Mouse (Mus musculus): Measurements from ENCODE around the gene Calcoco1. TPM values are rescaled to one million over a fixed set of nuclear protein-coding genes. Genes with fewer than 3 reads are reported as not detected.

Calcoco1 gene
- polyA plus RNA-seq, 1 experiment: 117 TPM

DNA sequence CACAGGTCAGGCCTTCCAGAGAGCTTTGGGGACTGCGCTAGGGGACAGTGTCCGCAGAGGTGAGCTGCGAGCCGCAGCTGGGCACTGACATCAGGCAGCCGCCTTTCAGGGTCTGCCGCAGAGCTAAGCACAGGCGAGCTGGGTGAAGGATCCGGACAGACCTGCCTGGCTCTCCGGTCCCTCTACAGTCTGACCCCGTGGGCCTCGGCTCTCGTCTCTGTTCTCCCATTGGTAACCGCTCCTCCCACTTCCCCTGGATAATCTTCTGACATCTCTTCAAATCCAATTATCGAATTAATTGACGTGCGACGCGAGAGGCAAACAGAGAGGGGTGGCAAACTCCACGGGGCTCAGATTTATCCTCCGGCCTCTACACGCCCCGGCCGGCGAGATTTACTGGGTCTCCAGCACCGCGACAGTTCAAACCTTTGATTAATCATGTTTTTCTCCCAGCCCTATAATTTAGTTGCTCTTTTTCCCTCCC is 29.6 kb downstream of the Calcoco1 start:
- Histone ChIP-seq H3ac (ENCODE audit: control insufficient read depth, insufficient read length) (no peak overlapping the region), H3K79me2 (ENCODE audit: control insufficient read depth, insufficient read depth) (no peaks in the 10 kb centered on the region), H3K27me3 (ENCODE audit: control insufficient read depth, insufficient read depth, insufficient read length) (peaks cover 68% of the 10 kb centered on the region), H3K36me3 (ENCODE audit: control insufficient read depth, insufficient read depth) (no peaks in the 10 kb centered on the region), H3K4me2 (ENCODE audit: low read depth) (peak overlapping the region; percentile 81), H3K4me3 (peak overlapping the region; percentile 5)
- TF ChIP-seq TCF3 (IDR thresholded peaks at IDR 0.05; ENCODE audit: insufficient read length, low read depth) (no peak), CEBPB (IDR thresholded peaks at IDR 0.05; ENCODE audit: insufficient read depth, poor library complexity, severe bottlenecking) (no peak), MYOD1 (IDR thresholded peaks at IDR 0.05; ENCODE audit: control insufficient read depth in 1 of 3, insufficient read length in 2 of 3, low read depth in 2 of 3) (no peak), MAX (IDR thresholded peaks at IDR 0.05; ENCODE audit: low read depth) (no peak), REST (IDR thresholded peaks at IDR 0.05; ENCODE audit: insufficient read depth, insufficient read length) (no peak), POLR2A (IDR thresholded peaks at IDR 0.05; ENCODE audit: insufficient read length, low read depth) (no peak), POLR2AphosphoS2 (IDR thresholded peaks at IDR 0.05; ENCODE audit: insufficient read length, low read depth) (no peak), USF1 (IDR thresholded peaks at IDR 0.05; ENCODE audit: low read depth) (no peak), E2F4 (IDR thresholded peaks at IDR 0.05; ENCODE audit: insufficient read depth) (no peak), TCF12 (IDR thresholded peaks at IDR 0.05; ENCODE audit: insufficient read depth, poor library complexity, severe bottlenecking) (no peak), SRF (IDR thresholded peaks at IDR 0.05; ENCODE audit: control insufficient read depth, insufficient read length, low read depth) (no peak), MYOG (IDR thresholded peaks at IDR 0.05; ENCODE audit: control insufficient read depth in 1 of 3, insufficient read depth in 1 of 3, insufficient read length in 2 of 3, low read depth in 2 of 3) (no peak)

DNA sequence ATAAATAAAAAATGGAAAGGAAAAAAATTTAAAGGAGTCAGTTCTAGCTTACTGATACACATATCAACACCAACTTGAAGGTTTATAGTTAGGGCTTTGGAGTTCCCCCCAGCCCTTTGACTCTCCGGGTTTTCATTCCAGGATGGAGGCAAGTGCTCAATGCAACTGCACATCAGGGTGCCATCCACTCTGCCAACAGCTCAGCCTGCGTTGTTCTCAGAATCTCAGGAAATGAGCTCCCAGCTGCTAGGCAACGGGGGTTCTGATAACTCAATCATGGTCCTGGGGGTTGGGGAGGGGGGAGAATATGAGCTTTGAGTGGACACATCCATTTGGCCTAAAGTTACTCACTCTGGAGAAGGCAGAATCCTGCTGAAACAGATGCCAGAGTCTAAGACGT is 36.2 kb downstream of the Calcoco1 start:
- Histone ChIP-seq H3K4me3 (no peak overlapping the region), H3K4me2 (ENCODE audit: low read depth) (no peak overlapping the region), H3K79me2 (ENCODE audit: control insufficient read depth, insufficient read depth) (no peaks in the 10 kb centered on the region), H3ac (ENCODE audit: control insufficient read depth, insufficient read length) (no peak overlapping the region), H3K27me3 (ENCODE audit: control insufficient read depth, insufficient read depth, insufficient read length) (peaks cover 27% of the 10 kb centered on the region), H3K36me3 (ENCODE audit: control insufficient read depth, insufficient read depth) (no peaks in the 10 kb centered on the region)
- TF ChIP-seq SRF (IDR thresholded peaks at IDR 0.05; ENCODE audit: control insufficient read depth, insufficient read length, low read depth) (no peak), TCF3 (IDR thresholded peaks at IDR 0.05; ENCODE audit: insufficient read length, low read depth) (no peak), MYOD1 (IDR thresholded peaks at IDR 0.05; ENCODE audit: control insufficient read depth in 1 of 3, insufficient read length in 2 of 3, low read depth in 2 of 3) (no peak), E2F4 (IDR thresholded peaks at IDR 0.05; ENCODE audit: insufficient read depth) (no peak), MYOG (IDR thresholded peaks at IDR 0.05; ENCODE audit: control insufficient read depth in 1 of 3, insufficient read depth in 1 of 3, insufficient read length in 2 of 3, low read depth in 2 of 3) (no peak), CEBPB (IDR thresholded peaks at IDR 0.05; ENCODE audit: insufficient read depth, poor library complexity, severe bottlenecking) (no peak), POLR2A (IDR thresholded peaks at IDR 0.05; ENCODE audit: insufficient read length, low read depth) (no peak), USF1 (IDR thresholded peaks at IDR 0.05; ENCODE audit: low read depth) (no peak), REST (IDR thresholded peaks at IDR 0.05; ENCODE audit: insufficient read depth, insufficient read length) (no peak), MAX (IDR thresholded peaks at IDR 0.05; ENCODE audit: low read depth) (no peak), TCF12 (IDR thresholded peaks at IDR 0.05; ENCODE audit: insufficient read depth, poor library complexity, severe bottlenecking) (no peak), POLR2AphosphoS2 (IDR thresholded peaks at IDR 0.05; ENCODE audit: insufficient read length, low read depth) (no peak)

GRCm38 (mm10) chr15:102683670-102684069 is 38.3 kb downstream of the Calcoco1 start:
- Histone ChIP-seq H3ac (ENCODE audit: control insufficient read depth, insufficient read length) (no peak overlapping the region), H3K36me3 (ENCODE audit: control insufficient read depth, insufficient read depth) (no peaks in the 10 kb centered on the region), H3K4me2 (ENCODE audit: low read depth) (no peak overlapping the region), H3K4me3 (no peak overlapping the region), H3K79me2 (ENCODE audit: control insufficient read depth, insufficient read depth) (no peaks in the 10 kb centered on the region), H3K27me3 (ENCODE audit: control insufficient read depth, insufficient read depth, insufficient read length) (peaks cover 17% of the 10 kb centered on the region)
- TF ChIP-seq POLR2AphosphoS2 (IDR thresholded peaks at IDR 0.05; ENCODE audit: insufficient read length, low read depth) (no peak), TCF12 (IDR thresholded peaks at IDR 0.05; ENCODE audit: insufficient read depth, poor library complexity, severe bottlenecking) (no peak), TCF3 (IDR thresholded peaks at IDR 0.05; ENCODE audit: insufficient read length, low read depth) (no peak), CEBPB (IDR thresholded peaks at IDR 0.05; ENCODE audit: insufficient read depth, poor library complexity, severe bottlenecking) (no peak), REST (IDR thresholded peaks at IDR 0.05; ENCODE audit: insufficient read depth, insufficient read length) (no peak), MYOD1 (IDR thresholded peaks at IDR 0.05; ENCODE audit: control insufficient read depth in 1 of 3, insufficient read length in 2 of 3, low read depth in 2 of 3) (no peak), SRF (IDR thresholded peaks at IDR 0.05; ENCODE audit: control insufficient read depth, insufficient read length, low read depth) (no peak), E2F4 (IDR thresholded peaks at IDR 0.05; ENCODE audit: insufficient read depth) (no peak), POLR2A (IDR thresholded peaks at IDR 0.05; ENCODE audit: insufficient read length, low read depth) (no peak), USF1 (IDR thresholded peaks at IDR 0.05; ENCODE audit: low read depth) (no peak), MYOG (IDR thresholded peaks at IDR 0.05; ENCODE audit: control insufficient read depth in 1 of 3, insufficient read depth in 1 of 3, insufficient read length in 2 of 3, low read depth in 2 of 3) (no peak), MAX (IDR thresholded peaks at IDR 0.05; ENCODE audit: low read depth) (no peak)

- TF ChIP-seq MYOD1 (IDR thresholded peaks at IDR 0.05; ENCODE audit: control insufficient read depth in 1 of 3, insufficient read length in 2 of 3, low read depth in 2 of 3) (no peak), MYOG (IDR thresholded peaks at IDR 0.05; ENCODE audit: control insufficient read depth in 1 of 3, insufficient read depth in 1 of 3, insufficient read length in 2 of 3, low read depth in 2 of 3) (no peak), USF1 (IDR thresholded peaks at IDR 0.05; ENCODE audit: low read depth) (no peak), TCF3 (IDR thresholded peaks at IDR 0.05; ENCODE audit: insufficient read length, low read depth) (no peak), CEBPB (IDR thresholded peaks at IDR 0.05; ENCODE audit: insufficient read depth, poor library complexity, severe bottlenecking) (no peak), POLR2A (IDR thresholded peaks at IDR 0.05; ENCODE audit: insufficient read length, low read depth) (no peak), SRF (IDR thresholded peaks at IDR 0.05; ENCODE audit: control insufficient read depth, insufficient read length, low read depth) (no peak), POLR2AphosphoS2 (IDR thresholded peaks at IDR 0.05; ENCODE audit: insufficient read length, low read depth) (no peak), E2F4 (IDR thresholded peaks at IDR 0.05; ENCODE audit: insufficient read depth) (no peak), MAX (IDR thresholded peaks at IDR 0.05; ENCODE audit: low read depth) (no peak), TCF12 (IDR thresholded peaks at IDR 0.05; ENCODE audit: insufficient read depth, poor library complexity, severe bottlenecking) (no peak), REST (IDR thresholded peaks at IDR 0.05; ENCODE audit: insufficient read depth, insufficient read length) (no peak)
- no peaks in the 10 kb centered on the region for H3K27me3 ChIP-seq (ENCODE audit: control insufficient read depth, insufficient read depth, insufficient read length)
- H3ac ChIP-seq (ENCODE audit: control insufficient read depth, insufficient read length): no peak overlapping the region
- H3K4me2 ChIP-seq (ENCODE audit: low read depth): no peak overlapping the region
- no peaks in the 10 kb centered on the region for H3K36me3 ChIP-seq (ENCODE audit: control insufficient read depth, insufficient read depth)
- H3K4me3 ChIP-seq: no peak overlapping the region
- H3K79me2 ChIP-seq (ENCODE audit: control insufficient read depth, insufficient read depth): no peaks in the 10 kb centered on the region
Observed at GRCm38 (mm10) chr15:102676345-102676744, 45.6 kb downstream of the Calcoco1 start.
